Mouse (Mus musculus): ENCODE data around the gene Fancg.

GRCm38 (mm10) chr4:43032501-43032900 lies 22.2 kb upstream of the Fancg start:
- TF ChIP-seq GATA1 (IDR thresholded peaks at IDR 0.05; ENCODE audit: borderline replicate concordance, low read length) (no peak), FLI1 (IDR thresholded peaks at IDR 0.05; ENCODE audit: low read length) (no peak)

All from megakaryocyte, embryonic 14.5 days (primary cell).